Mouse (Mus musculus) E14TG2a.4 (cell line): ENCODE measurements around the gene Eif4e.

Experiments
- CTCF ChIP-seq: conservative IDR thresholded peaks from 2 replicates; pipeline ENCODE4 v1.5.1; 2014; ENCODE audit warnings: low read length
- POU5F1 ChIP-seq: IDR thresholded peaks from 2 replicates; pipeline ENCODE4 v1.6.1; 2014; ENCODE audit warnings: low read length, borderline replicate concordance

DNA sequence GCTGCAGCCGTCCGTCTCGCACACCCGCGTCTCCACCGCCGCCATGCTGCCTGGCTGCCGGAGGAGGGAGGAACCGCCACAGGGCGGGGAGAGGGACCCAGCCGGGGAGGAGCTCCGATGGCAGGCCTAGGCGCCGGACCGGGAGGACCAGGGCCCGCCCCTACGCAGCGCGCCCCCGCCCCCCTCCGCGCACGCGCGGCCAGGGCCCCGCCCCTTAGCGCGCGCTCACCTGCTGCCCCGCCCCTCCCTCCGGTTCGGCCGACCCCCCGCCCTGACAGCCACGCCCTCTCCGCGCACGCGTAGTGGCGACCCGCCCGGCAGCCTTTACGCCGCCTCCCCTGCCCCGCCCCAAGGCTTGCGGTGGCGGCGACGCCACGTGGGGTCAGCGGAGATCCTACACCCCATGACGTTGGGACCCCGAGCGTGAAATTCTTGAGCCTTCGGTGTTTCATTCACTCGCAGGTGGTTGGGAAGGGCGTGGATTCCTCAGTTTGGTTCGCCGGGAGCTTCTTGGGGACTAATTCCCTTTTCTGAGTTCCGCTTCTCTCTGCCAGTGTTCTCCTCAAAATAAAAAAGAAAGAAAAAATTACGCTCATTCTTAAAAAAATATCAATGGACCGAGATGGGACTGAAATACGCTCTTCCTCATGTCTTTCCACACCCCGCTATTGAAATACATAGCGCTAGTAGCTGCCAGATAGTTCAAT lies 36.5 kb upstream of the Eif4e start, which contains the start of gene Metap1:
- TF ChIP-seq CTCF (no peak), POU5F1 (no peak)
